Mouse (Mus musculus): ENCODE data around the gene Nxpe3.

The Nxpe3 gene

DNA sequence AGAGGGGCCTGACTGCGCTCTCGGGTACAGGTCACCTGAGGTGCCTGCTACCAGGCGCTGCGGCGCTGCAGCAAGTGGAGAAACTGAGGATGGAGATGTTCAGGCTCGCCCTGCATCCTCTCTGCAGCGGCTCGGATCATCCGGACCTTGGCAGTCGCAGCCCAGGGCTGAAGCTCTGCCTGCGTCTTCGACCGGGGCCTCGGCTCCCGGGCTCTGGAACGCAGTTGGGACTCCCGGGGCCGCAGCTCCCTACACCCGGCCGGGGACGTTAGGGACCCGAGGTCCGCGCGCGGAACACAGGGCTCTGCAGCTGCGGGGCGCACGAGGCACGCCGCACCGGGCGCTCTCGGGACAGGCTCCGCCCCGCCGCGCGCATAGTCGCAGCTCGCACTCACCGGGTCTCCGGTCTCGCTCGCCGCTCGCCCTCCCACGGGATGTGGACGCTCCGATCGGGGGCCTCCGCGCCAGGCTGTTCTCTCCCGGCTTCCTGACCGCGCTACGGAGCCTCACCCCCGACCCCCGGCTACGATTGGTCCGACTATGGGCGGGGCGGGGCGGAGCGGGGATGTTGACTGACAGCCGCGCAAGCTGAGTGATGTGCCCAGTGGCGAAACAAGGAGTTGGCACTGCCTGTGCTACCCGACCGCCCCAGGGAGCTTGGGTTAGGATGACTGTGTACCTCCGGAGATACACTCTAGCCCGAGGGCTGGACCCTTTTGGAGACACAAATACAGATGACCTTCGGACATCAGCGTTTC, at the start of gene Nxpe3:
Nxpe3 (minus strand) TSS at position 393 of the 758 bp plus-strand sequence.
- DNase-seq (ENCODE audit: low spot score in 2 of 2): peak; percentile 70 to 80

- DNase-seq (ENCODE audit: low spot score in 2 of 2): no peak
Measured at GRCm38 (mm10) chr16:55940781-55941180, 45.7 kb upstream of the Nxpe3 start.

DNA sequence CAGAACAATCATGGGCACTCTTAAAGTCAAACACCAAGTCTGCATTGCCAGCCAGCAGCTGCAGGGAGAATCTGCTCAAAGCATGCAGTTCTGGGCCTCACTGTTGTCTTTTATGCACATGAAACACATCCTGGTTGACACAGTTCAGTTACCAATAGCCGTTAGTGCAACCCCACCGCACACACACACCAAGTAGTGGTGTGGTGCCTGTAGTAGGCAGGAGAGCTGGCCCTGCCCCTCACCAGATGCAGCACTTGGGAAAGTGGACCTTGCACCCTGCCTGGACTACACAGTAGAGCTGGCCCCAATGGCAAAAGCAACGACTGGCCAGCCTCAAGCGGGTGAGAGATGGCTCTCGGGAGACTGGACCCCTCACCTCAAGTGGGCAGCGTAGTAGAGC, 44.6 kb upstream of the Nxpe3 start:
- DNase-seq (ENCODE audit: low spot score in 2 of 2): no peak

DNA sequence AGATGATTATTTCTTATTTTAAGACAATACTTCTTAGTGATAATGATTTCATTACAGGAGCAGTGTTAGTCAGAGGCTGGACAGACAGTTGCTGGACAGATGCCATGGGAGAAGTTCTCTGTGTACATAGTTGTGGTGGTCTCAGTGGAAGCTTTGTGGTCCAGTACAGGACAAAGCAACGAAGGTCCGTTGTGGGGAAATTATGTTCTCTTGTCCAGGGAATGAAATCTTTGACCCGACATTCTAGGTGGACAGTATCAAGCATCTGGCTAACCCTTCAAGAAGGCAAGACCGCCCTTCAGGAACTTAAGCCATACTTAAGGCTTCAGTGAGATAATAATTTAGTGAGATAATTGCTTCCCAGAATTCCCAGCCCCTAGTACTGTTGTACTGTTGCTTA, 43.7 kb upstream of the Nxpe3 start:
- no peak for DNase-seq (ENCODE audit: low spot score in 2 of 2)

DNA sequence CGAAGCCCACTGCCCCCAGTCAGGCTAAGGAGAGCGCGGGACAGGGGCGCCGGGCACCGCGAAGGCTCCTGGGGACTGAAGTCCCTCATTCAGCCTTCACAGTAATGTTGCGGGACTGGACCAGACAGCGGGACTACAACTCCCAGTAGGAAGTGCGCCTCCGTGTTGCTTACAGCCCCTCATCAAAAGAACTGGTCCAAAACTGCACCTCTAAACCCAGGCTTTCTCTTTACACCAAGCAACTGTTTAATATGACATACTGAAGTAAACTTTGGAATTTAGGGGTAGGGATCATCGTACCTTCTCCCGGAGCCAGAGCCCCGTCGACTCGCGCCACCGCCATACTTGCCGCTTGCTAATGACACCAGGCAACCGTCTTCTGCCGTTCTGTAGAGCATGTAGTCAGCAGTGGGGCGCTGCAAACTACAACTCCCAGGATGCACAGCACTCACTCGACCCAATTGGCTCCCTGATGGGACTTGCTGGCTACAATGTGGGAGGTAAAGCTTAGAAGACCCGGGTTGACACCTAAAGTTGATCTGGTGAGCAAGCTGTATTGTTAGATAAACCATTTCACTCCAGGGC, 39.5 kb upstream of the Nxpe3 start, which contains the start of gene Cep97:
Cep97 (minus strand) TSS at position 403 of the 585 bp plus-strand sequence.
- peak; percentile 86 to 90 for DNase-seq (ENCODE audit: low spot score in 2 of 2)

DNA sequence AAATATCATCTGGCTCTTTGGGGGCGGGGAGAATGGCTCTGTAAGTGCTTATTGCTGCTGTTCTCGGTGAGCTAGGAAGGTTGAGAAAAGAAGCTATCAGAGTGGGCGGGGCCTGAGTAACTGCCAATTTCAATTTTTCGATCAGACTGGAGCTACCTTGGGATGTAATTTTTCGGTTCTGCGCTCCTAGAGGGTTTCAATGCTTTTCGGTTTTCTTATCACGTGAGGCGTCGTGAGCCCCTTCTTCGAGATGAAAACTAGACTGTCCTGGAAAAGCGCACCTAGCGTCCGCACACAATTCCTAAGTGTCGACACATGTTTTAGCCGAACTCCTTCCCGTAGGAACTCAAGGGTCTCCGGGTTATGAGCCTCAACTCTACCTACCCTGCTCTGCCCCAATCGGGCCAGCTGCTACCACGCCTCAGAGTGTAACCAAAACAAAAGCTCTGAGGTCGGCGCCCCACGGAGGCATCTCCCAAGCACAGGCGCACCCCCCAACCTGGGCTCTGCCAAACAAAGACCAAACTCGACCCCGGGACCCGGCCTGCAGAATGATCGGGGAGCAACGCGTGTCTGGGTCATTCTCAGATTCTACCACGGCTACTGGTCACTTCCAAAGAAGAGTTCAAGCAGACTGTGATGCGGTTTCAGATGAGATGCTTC, 38.7 kb upstream of the Nxpe3 start:
- peak; percentile 6 to 36 for DNase-seq (ENCODE audit: low spot score in 2 of 2)

GRCm38 (mm10) chr16:55924010-55924409, 28.9 kb upstream of the Nxpe3 start:
- no peak for DNase-seq (ENCODE audit: low spot score in 2 of 2)

- no peak for DNase-seq (ENCODE audit: low spot score in 2 of 2)
Measured at GRCm38 (mm10) chr16:55922079-55922478, 27.0 kb upstream of the Nxpe3 start.

DNA sequence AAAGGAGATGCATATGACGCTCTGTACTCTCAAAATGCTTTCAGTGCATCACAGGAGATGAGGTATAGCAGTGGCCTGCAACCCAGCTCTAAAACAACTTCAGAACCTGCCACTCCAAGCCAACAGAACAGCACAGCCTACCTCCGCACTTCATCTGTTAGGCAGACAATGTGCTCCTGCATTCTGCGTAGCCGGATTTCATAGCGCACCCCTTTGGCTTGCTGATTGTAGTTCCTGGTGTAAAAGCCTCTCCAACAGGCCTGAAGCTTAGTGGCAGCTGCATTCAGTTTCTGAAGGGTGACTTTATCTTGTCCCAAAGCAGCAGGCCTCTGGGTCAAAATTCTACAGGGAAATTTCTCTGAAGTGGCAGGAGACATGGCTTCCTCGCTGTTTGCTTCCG, 19.6 kb upstream of the Nxpe3 start:
- DNase-seq (ENCODE audit: low spot score in 2 of 2): no peak

- DNase-seq (ENCODE audit: low spot score in 2 of 2): no peak
Measured at GRCm38 (mm10) chr16:55910208-55910793, 15.2 kb upstream of the Nxpe3 start.

DNA sequence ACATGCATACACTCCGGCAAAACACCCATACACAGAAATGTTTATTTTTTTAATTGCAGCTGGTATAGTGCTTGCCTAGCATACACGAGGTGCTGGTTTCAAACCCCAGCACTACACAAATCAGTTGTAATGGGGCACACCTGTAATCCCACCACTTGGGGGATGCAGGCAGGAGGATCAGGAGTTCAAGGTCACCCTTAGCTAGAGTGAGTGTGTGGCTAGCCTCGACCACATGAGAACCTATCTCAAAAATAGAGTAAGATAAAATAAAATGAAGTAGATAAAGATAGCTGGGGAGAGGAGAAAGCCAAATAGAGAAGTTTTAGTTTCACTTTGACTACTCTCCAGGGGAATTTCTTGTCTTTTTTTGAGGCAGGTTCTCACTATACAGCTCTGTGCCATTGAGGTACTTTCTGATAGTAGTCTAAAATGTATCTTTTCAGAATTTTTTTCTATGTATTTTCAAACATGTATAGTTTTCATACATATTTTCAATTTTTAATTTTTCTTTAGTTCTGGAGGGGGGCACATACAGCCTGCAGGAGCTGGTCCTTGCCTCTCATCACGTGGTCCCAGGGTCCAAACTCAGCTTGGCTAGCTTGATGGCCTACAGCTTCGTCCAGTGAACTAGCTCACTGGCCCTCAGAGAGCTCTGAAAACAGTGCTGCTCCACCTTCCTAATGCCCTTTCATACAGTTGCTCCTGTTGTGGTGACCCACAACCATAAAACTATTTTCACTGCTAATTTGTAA, 12.0 kb upstream of the Nxpe3 start:
- DNase-seq (ENCODE audit: low spot score in 2 of 2): no peak

DNA sequence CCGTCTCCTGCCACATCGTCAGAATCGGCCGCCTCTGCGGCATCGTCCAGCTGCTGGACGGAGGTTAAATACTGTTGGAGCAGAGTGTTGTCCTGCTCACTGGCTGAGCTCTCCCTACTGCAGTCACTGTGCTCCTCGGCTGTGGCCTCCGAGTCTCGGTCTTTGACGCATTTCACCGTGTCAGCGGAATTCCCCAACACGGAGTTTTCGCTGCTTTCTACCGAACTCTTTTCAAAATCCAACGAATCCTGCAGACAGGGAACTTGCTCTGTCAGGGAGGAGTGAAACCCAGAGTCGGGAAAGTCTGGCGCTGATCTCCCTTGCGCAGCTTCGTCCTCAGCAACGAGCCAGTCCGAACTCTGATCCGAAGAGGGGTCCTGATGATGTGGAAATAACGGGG, 10.3 kb upstream of the Nxpe3 start:
- no peak for DNase-seq (ENCODE audit: low spot score in 2 of 2)

GRCm38 (mm10) chr16:55901839-55902756, 7.0 kb upstream of the Nxpe3 start:
- no peak for DNase-seq (ENCODE audit: low spot score in 2 of 2)

DNA sequence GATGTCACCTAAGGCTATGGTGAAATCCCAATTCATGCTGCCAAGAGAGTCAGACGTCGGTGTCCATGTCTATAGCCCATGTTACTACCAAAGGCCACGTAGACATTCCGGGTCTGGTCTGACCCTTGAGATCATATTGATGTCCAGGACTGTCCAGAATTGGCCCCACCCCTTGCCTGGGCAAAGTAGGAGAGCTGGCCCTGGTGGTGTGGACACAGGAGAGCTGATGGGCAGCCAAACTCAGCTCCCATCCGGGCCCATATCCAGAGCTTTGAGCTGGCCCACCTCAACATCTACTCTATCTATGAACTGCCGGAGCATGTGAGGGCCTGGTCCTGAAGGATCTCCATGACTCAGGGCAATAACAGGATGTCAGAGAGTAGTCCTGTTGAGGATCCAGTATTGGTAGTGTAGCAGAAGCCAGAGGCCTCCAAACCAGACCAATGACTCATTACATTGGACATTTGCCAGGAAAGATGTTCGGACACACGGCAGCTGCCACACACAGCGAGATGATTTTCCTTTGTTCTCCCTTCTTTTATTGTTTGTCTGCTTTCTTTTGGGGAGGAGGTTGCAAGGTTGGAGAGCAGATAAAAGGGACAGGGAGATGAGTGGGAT, 3.4 kb upstream of the Nxpe3 start:
- DNase-seq (ENCODE audit: low spot score in 2 of 2): no peak

- no peak for DNase-seq (ENCODE audit: low spot score in 2 of 2)
Measured at GRCm38 (mm10) chr16:55895651-55896095, 588 bp upstream of the Nxpe3 start.

DNA sequence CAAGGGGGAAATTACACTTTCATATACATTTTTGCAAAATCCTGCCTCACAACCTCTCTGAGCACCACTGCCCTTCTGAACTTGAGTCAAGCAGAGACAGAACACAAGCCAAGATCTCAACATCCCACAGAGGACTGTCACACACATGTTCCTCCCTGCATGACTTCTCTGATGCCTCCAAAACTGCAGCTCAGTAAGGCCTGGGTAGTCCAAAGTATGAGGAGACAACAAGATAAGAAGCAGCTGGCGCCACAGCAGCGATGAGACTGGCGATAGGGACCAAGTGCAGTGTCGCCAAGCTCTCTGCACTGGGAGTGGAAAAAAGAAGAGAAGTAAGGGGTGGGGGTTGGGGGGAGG, 571 bp downstream of the Nxpe3 start:
- no peak for DNase-seq (ENCODE audit: low spot score in 2 of 2)

- DNase-seq (ENCODE audit: low spot score in 2 of 2): no peak
Measured at GRCm38 (mm10) chr16:55893410-55894107, 1.5 kb downstream of the Nxpe3 start.

- DNase-seq (ENCODE audit: low spot score in 2 of 2): no peak
Measured at GRCm38 (mm10) chr16:55892484-55892883, 2.6 kb downstream of the Nxpe3 start.

DNA sequence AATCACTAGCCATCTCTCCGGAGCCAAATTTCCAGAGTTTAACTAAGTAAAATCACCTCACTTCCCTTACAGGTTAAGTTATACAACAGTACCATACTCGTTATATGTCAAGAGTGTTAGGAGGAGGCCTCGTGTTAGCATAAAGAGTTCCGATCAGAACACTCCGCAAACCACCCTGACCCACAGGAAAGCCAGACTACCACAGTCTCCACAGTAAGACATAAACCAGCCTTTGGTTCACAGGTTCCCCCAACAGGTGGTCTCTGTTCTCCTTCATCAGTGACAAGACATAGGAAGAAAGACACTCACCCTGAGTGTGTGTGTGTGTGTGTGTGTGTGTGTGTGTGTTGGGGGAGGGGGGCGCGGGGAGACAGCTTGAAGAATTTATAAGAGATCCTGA, 3.7 kb downstream of the Nxpe3 start:
- DNase-seq (ENCODE audit: low spot score in 2 of 2): no peak
